In genomic region chr4:8278159-8278558, GRCm38 (mm10) we compare ENCODE assay signal across 28 mouse cellular contexts. TPM values are rescaled to one million over a fixed set of nuclear protein-coding genes. Genes with fewer than 3 reads are reported as not detected.
"Had no signal": no experiment of that assay in that cellular context is flagged by ENCODE, and none has a peak within 500 bp of the region (broad histone marks: within the 10 kb centered on the region; RNA-seq: fewer than 3 reads in every experiment).

No protein-coding gene starts in this region.

- H3K9me3 ChIP-seq: embryonic facial prominence, embryonic 10.5 days; embryonic facial prominence, embryonic 12.5 days; embryonic facial prominence, embryonic 13.5 days; embryonic facial prominence, embryonic 15.5 days; forebrain, embryonic 10.5 days; forebrain, embryonic 12.5 days; forebrain, embryonic 15.5 days; heart, embryonic 10.5 days had no signal

- H3K4me3 ChIP-seq: embryonic facial prominence, embryonic 10.5 days; embryonic facial prominence, embryonic 12.5 days; embryonic facial prominence, embryonic 13.5 days; embryonic facial prominence, embryonic 15.5 days; erythroblast, embryonic 14.5 days; forebrain, embryonic 10.5 days; forebrain, embryonic 12.5 days; forebrain, embryonic 13.5 days; forebrain, embryonic 15.5 days; gastrocnemius, adult 2 months; heart, adult 2 months; heart, embryonic 10.5 days had no signal

- H3K4me2 ChIP-seq: embryonic facial prominence, embryonic 12.5 days; embryonic facial prominence, embryonic 13.5 days; embryonic facial prominence, embryonic 15.5 days; forebrain, embryonic 12.5 days; forebrain, embryonic 13.5 days; forebrain, embryonic 15.5 days; heart, embryonic 11.5 days had no signal

- H3K9ac ChIP-seq: embryonic facial prominence, embryonic 12.5 days; embryonic facial prominence, embryonic 13.5 days; embryonic facial prominence, embryonic 15.5 days; forebrain, embryonic 12.5 days; forebrain, embryonic 13.5 days; forebrain, embryonic 15.5 days had no signal

- H3K27ac ChIP-seq: embryonic facial prominence, embryonic 10.5 days; embryonic facial prominence, embryonic 12.5 days; embryonic facial prominence, embryonic 13.5 days; embryonic facial prominence, embryonic 15.5 days; forebrain, embryonic 10.5 days; forebrain, embryonic 12.5 days; forebrain, embryonic 13.5 days; forebrain, embryonic 15.5 days; gastrocnemius, adult 2 months; heart, adult 2 months; heart, embryonic 10.5 days had no signal

- H3K4me1 ChIP-seq: embryonic facial prominence, embryonic 10.5 days; embryonic facial prominence, embryonic 12.5 days; embryonic facial prominence, embryonic 13.5 days; embryonic facial prominence, embryonic 15.5 days; forebrain, embryonic 10.5 days; forebrain, embryonic 12.5 days; forebrain, embryonic 13.5 days; forebrain, embryonic 15.5 days; heart, embryonic 10.5 days had no signal

- H3K27me3 ChIP-seq: embryonic facial prominence, embryonic 12.5 days; embryonic facial prominence, embryonic 13.5 days; embryonic facial prominence, embryonic 15.5 days; forebrain, embryonic 12.5 days; forebrain, embryonic 13.5 days; forebrain, embryonic 15.5 days had no signal

- DNase-seq: cerebellum, adult 2 months; cerebellum, adult 8-10 months; cerebellum, adult 9-10 months; cerebellum, adult 9-11 months; cerebellum, postnatal 25 days; cerebellum, postnatal 36 days; embryo, embryonic 11 days; gastrocnemius, adult 2 months; gastrocnemius, postnatal 10 days; gastrocnemius, postnatal 14 days; gastrocnemius, postnatal 36 days; heart, adult 11 months; heart, adult 18-20 months; heart, adult 2 months had no signal

- H3K36me3 ChIP-seq: embryonic facial prominence, embryonic 10.5 days; embryonic facial prominence, embryonic 12.5 days; embryonic facial prominence, embryonic 13.5 days; embryonic facial prominence, embryonic 15.5 days; forebrain, embryonic 10.5 days; forebrain, embryonic 12.5 days; forebrain, embryonic 15.5 days; heart, embryonic 10.5 days had no signal

- ATAC-seq: forebrain, embryonic 13.5 days; forebrain, embryonic 14.5 days; forebrain, embryonic 15.5 days; forebrain, embryonic 16.5 days had no signal

RNA-seq across cellular contexts. Expression of gene Car8, which starts 39.3 kb away (rescaled TPM):
- total RNA-seq: granulocyte monocyte progenitor cell, adult 5-6 weeks had no signal
- polyA plus RNA-seq: erythroblast, embryonic 14.5 days had no signal
